Mouse (Mus musculus): ENCODE results near the gene Galnt3.

The Galnt3 gene

GRCm38 (mm10) chr2:66107864-66108514 is 16.8 kb downstream of the Galnt3 start:
- DNase-seq (ENCODE audit: low read depth, low spot score): no peak

- DNase-seq (ENCODE audit: low read depth, low spot score): no peak
These were observed 20.9 kb downstream of the Galnt3 start for GRCm38 (mm10) chr2:66103740-66104436.

DNA sequence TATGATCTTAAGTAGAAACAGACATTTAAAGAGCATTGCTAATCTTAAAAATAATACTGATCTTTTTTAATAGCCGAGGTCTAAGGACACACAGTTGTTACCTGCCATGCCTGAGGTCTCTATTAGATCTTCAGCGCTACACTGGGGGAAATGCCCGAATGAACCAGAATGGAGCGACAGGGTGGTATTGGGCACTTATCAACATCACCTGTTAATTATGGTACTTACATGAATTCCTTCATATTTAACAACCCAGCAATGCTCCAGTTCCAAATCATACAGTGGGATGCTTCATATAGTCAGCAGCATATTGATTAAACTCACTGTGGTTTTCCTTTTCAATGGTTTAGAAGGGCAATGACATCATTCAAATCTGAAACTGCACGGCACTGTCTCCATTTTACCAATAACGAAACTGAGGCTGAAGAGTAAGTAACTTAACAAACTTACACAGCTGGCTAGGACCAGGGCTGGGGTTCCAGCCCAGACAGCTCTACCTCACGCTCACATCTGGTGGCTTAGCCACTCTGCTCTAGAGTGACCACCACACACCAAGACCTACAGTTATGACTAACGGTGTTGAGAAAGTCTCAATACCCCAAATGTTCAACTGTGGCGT is 23.0 kb downstream of the Galnt3 start:
- DNase-seq (ENCODE audit: low read depth, low spot score): no peak

GRCm38 (mm10) chr2:66100671-66101351 is 24.0 kb downstream of the Galnt3 start:
- DNase-seq (ENCODE audit: low read depth, low spot score): no peak

DNA sequence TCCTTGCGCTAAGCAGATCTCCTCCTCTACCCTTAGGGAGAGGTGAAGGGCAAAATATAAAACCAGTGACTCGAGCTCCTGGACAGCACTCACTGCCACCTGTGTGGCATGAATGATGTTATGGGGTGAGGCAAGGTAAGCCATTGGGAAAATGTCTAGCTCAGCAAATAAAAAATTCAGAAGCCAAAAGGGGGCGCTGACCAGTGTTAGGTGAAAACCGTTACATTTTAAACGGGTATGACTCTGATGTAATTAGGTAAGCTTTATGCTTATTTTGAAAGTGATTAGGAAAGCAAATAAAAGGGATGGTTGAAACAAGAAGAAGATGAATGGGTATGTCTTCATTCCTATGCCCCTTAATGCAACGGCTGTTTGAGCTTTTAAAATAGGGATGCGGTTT is 24.6 kb downstream of the Galnt3 start:
- DNase-seq (ENCODE audit: low read depth, low spot score): no peak

- DNase-seq (ENCODE audit: low read depth, low spot score): no peak
These were observed 30.1 kb downstream of the Galnt3 start for GRCm38 (mm10) chr2:66094622-66095181.

GRCm38 (mm10) chr2:66091296-66091695 is 33.5 kb downstream of the Galnt3 start:
- DNase-seq (ENCODE audit: low read depth, low spot score): no peak

- DNase-seq (ENCODE audit: low read depth, low spot score): peak; percentile 12
These were observed 42.9 kb downstream of the Galnt3 start for GRCm38 (mm10) chr2:66081876-66082275.

DNA sequence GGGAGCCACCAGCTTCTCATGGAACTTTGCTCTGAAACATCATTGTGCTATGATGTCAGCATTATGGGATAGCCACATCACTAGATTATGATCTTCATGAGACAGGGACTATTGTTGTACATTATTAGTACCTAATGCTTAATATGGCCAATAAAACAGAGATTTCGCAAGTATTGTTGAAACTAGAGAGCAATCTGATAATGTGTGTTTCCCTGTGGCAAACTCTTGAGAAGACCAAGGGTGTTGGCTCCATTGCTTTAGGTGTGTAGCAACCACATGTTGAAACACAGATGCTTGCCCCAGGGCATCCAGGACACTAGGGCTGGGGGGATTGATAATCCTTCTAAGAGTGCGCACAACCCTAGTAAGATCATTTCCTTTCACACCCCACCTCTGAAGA is 44.1 kb downstream of the Galnt3 start:
- DNase-seq (ENCODE audit: low read depth, low spot score): no peak

- DNase-seq (ENCODE audit: low read depth, low spot score): no peak
These were observed 55.3 kb downstream of the Galnt3 start for GRCm38 (mm10) chr2:66069454-66069853.

GRCm38 (mm10) chr2:66063291-66063690 is 61.5 kb downstream of the Galnt3 start:
- peak; percentile 46 for DNase-seq (ENCODE audit: low read depth, low spot score)

GRCm38 (mm10) chr2:66044405-66045089 is 80.2 kb downstream of the Galnt3 start:
- no peak for DNase-seq (ENCODE audit: low read depth, low spot score)

DNA sequence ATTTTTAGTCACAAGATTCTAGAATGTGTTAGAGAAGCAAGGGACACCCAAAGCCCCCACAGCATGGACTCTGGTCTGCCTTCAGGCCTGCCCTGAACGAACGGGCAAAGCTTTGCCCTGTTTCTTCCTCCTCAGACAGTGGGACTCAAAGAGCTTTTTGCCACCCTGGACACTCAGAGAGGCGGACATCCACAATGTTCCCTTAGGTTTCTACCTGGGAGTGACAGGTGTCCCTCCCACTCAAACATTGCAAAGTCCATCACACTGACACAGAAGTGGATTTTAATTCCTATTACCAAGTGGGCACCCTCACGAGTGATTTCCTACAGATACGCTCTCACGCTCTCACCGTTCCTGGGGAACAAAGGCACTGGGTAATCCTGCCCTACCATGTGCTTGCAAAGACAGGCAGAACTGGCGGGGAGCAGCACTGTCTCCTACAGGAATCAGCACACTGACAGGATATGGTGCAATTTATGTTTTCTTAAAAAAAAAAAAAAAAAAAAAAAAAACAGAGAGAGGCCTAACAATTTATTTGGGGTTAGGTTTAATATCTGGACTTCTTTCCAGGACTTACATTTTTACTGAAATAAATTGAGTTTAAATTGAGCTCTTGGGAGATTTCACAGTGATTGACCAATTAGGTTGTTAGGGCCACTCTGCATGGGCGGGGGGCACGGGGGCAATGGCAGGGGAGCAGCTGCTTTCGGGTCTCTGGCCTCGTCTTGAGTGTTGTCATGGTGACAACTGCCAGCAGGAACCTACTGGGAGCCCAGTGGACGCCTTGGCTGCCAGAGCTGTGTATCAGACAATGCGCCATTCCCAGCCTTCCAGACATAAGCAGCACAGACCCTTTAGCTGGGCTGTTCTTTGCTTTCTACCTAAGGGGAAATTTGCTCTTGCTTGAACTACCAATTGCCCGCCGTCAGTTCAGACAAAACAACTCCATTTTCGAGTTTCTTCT is 81.1 kb downstream of the Galnt3 start:
- no peak for DNase-seq (ENCODE audit: low read depth, low spot score)

- DNase-seq (ENCODE audit: low read depth, low spot score): peak; percentile 25
These were observed 82.8 kb downstream of the Galnt3 start for GRCm38 (mm10) chr2:66041917-66042419.

DNA sequence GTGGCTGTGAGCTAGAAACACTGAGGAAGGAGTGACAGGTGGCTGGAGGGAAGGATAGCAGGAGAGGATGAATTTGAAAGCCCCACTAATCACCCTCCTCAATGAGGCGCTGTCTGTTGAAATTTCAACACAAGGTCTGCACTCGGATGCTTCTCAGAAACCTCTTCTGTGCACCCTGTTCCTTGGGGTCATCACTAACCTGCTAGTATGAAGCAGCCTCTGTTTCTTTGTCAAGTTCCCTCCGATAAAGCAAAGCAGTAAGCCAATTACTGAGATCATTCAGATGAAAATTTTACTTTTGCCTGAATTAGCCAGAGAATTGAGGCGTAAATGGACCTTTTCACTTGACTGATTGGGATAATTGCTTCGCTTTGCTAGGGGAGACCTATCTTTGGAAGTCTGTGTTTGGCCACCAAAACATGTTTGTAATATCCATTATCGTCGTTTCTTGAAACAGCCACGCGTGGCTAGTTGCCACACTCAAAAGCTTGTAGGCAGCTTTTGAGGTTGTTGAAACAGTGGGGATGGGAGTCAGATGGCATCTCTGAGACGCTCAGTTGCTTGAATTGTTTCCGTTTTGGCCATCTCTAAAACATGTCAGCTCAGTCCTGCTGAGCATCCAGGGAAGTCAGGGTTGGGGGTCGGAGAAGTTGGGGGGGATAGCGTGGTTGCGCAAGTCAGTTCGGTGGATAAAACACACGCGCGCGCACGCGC is 83.4 kb downstream of the Galnt3 start:
- DNase-seq (ENCODE audit: low read depth, low spot score): no peak

DNA sequence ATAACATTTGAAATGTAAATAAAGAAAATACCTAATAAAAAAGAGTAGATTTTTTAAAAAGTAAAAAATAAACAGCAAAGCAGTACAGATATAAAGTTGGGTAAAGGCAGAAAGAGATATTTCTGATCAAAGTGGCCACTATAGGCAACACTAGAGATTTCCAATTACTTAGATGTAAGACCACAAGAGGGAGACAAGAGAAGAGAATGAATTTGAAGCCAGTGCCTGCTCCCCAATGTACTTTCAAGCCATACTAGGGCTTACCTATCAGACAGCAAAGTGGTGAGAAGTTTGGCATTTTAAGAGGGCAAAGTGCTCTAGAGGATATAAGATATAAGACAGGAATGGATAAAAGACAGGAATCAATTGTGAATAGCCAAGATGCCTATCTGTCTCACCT is 84.2 kb downstream of the Galnt3 start:
- DNase-seq (ENCODE audit: low read depth, low spot score): no peak

GRCm38 (mm10) chr2:66034907-66035679 is 89.7 kb downstream of the Galnt3 start:
- no peak for DNase-seq (ENCODE audit: low read depth, low spot score)

Data from 3T3-L1 (cell line).